Mouse (Mus musculus) kidney, adult 10 weeks (tissue): ENCODE measurements around the gene Stil. TPM values are rescaled to one million over a fixed set of nuclear protein-coding genes. Genes with fewer than 3 reads are reported as not detected.

Experiments used
- polyA plus RNA-seq: library from polyadenylated mRNA; stranded (reverse); fragments of 350-450 nt; fragmentation: Illumina TruSeq; extraction: RNeasy Lipid Tissue Mini Kit (QIAGEN cat#74804); gene quantifications from one replicate; pipeline ENCODE4 v1.2.3, GENCODE M21; 2014; ENCODE audit warnings: low read depth, low replicate concordance

The Stil gene
- polyA plus RNA-seq: 0.53 TPM

DNA sequence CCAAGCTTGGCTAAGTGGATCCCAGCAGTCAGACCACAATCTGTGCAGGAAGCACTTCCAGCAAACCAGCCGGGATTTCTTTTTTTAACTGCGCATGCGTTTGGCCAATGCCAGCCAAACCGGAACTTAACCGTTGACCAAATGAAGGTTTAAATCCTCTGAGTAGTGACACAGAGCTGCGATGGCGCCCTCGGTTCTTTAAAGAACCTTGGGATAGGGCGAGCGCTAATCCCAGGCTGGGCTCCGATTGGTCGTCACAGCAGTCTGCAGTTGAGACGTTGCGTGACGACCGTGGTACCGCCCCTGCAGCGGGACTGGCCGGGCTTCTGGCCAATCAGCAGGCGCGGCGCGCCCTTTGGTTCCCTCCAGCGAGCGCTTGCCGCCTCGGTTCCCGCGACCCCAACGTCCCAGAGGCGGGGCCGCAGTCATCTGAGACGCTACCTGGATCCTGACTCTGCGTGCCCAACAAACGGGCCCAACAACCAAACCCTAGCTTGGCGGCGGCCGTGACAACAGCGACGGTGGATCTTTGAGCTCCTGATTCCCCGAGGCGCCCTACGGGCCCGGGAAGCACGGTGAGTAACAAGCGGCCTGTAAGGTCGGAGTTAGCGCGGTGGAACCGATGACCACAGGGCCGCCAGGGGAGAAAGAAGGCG, at the start of gene Stil:
Gene Stil, plus strand, starts transcription at position 387 of the 656 bp plus-strand sequence.

DNA sequence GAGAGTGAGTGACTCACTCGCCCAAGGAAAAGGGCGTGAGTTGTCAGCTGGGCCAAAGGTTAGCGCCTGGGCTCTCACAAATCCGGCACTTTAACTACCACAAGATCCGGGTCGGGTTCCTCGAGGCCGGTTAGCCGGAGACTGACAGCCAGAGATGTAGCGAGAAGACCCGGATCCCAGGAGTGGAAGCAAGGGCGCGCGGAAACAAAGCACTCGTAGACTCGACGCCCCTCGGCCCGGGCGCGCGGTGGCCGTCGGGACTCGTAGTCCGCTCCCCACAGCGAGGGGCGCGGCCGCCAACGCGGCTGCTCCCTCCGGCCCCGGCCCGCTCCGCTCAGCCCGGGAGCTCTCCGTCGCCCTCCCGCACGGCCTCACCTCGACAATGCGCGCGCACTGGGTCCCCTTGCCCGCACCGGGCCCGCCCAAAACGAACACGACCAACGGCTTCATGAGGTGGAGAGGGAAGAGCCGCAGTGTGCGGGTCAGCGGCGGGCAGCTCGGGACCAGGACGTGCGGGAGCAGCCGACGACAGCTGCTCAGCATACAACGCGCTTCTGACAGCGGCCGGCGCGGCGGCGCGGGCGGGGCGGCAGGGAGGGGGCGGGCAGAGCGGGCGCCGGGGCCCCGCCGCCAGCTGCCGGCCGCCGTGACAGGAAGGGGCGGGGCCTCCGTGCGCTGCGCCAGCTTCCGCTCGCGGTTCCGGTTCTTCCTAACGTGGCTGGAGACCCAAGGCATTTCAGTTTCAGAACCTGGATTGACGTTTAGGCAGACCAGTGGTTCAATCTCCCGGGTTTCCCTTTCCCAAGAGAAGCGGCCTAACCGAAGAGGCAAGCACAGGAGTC, 13.1 kb upstream of the Stil start, which contains the start of gene Cmpk1:
Gene Cmpk1, minus strand, starts transcription at position 651 of the 842 bp plus-strand sequence.

DNA sequence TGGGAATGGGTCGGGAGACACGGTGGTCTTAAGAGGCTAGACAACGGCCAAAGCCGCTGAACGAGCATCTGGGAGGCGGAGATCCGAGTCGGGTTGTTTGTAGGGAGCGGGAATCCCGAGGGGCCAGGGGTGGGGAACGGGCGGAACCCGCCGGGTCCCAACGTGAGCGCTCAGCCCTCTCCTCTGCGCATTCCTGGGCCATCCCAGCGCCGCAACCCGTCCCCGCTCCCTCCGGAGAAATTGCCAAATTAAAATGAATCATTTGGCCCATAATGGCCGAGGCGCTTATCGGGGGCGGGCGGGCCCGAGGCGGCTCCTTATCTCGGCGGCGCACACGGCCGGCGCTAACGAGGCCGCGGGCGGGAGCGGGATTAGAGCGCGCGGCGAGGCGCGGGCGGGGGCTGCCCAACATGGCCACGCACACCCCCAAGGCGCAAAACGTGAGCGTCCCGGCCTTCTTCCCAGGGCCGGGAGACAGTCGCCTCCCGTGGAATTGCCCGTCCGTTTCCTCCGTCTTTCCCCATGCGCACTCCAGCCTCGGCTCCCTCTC, 56.5 kb downstream of the Stil start, which contains the start of gene Tal1:
Gene Tal1, plus strand, starts transcription at position 56 of the 550 bp plus-strand sequence.

DNA sequence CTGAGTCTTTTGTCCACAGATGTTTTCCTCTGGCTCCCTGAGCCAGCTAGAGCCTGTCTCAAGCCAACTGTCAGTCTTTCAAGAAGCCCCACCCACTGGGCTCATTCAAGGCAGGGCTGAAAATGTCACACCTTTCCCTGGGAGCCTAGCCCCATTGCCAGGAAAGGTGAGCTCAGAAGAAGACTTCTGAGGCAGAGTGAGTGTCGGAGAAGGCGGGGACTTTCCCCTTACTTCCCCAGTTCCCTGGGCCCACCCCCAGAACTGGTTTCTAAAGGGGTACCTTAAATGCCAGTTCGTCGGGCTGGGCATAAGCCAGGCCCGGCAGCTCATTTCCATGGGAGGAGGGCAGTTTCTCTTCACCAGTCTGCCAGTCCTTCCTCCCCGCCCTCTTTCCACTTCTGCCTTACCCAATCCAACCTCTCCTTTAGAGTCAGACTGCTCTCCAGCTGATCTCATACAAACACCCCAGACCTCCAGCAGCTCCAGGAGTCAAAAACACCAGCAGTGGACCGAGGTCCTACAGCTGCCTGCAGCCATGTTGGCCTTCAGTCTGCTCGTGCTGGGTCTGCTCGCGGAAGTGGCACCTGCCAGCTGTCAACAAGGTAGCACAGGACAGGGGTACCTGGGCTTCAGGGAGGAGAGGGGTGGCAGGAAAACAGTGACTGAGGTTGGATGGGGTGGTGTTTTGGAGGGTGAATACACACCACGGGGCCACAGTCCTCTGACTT, 88.8 kb downstream of the Stil start, which contains the start of gene Pdzk1ip1:
Gene Pdzk1ip1, plus strand, starts transcription at position 98 of the 728 bp plus-strand sequence.

Other genes starting within 250 kb of the Stil start
- gene Gm12830, start 178.4 kb upstream of the Stil start, polyA plus RNA-seq: not detected
- gene Foxd2, start 91.3 kb upstream of the Stil start, polyA plus RNA-seq: 0.77 TPM
- gene Foxe3, start 74.1 kb upstream of the Stil start, polyA plus RNA-seq: not detected
- 613 TPM for gene Cmpk1, start 12.9 kb upstream of the Stil start, polyA plus RNA-seq
- gene Tal1, start 56.3 kb downstream of the Stil start, polyA plus RNA-seq: 1.4 TPM
- gene Pdzk1ip1, start 88.5 kb downstream of the Stil start, polyA plus RNA-seq: 82.1 TPM
- not detected for gene Cyp4x1, start 134.1 kb downstream of the Stil start, polyA plus RNA-seq
- gene Cyp4a29, start 241.9 kb downstream of the Stil start, polyA plus RNA-seq: not detected